Mouse (Mus musculus) hindbrain, embryonic 11.5 days (tissue): ENCODE measurements around the gene Cysltr1. TPM values are rescaled to one million over a fixed set of nuclear protein-coding genes. Genes with fewer than 3 reads are reported as not detected.

Source experiments
- ATAC-seq: fragments of 200-750 bp; cut with Nextera tagmentation; 2 replicates; pipeline ENCODE4 v1.8.0; 2017; ENCODE audit warnings: mild to moderate bottlenecking, moderate TSS enrichment, moderate library complexity; ENCODE audit not compliant: low FRiP score
- DNase-seq: peaks from one replicate; pipeline ENCODE4 v3.0.0-alpha.2; 2015; ENCODE audit warnings: low spot score
- H3K27ac ChIP-seq: fragments of 300-500 bp; sonication (generic); 2 replicates; pipeline ENCODE4 v1.5.1; 2014; ENCODE audit warnings: mild to moderate bottlenecking, low read depth, low read length
- H3K27me3 ChIP-seq: fragments of 300-500 bp; sonication (generic); 2 replicates; pipeline ENCODE4 v1.6.1; 2014; ENCODE audit warnings: mild to moderate bottlenecking, low read length, moderate library complexity, mixed read lengths; ENCODE audit not compliant: control insufficient read depth, insufficient read depth
- H3K36me3 ChIP-seq: fragments of 300-500 bp; sonication (generic); 2 replicates; pipeline ENCODE4 v1.6.1; 2014; ENCODE audit warnings: mild to moderate bottlenecking, low read length, moderate library complexity, mixed read lengths; ENCODE audit not compliant: control insufficient read depth, insufficient read depth
- H3K4me1 ChIP-seq: fragments of 300-500 bp; sonication (generic); replicated peaks from 2 replicates; pipeline ENCODE4 v1.6.1; 2014; ENCODE audit warnings: low read length, mixed read lengths; ENCODE audit not compliant: control insufficient read depth, insufficient read depth
- H3K4me2 ChIP-seq: fragments of 300-500 bp; sonication (generic); replicated peaks from 2 replicates; pipeline ENCODE4 v1.6.1; 2014; ENCODE audit warnings: mild to moderate bottlenecking, low read depth, low read length
- H3K4me3 ChIP-seq: fragments of 300-500 bp; sonication (generic); 2 replicates; pipeline ENCODE4 v1.5.1; 2014; ENCODE audit warnings: low read depth, low read length
- H3K9ac ChIP-seq: fragments of 300-500 bp; sonication (generic); 2 replicates; pipeline ENCODE4 v1.6.1; 2014; ENCODE audit warnings: low read depth, low read length
- H3K9me3 ChIP-seq: fragments of 300-500 bp; sonication (generic); 2 replicates; pipeline ENCODE4 v1.6.1; 2016; ENCODE audit warnings: low read length; ENCODE audit not compliant: control insufficient read depth
- WGBS: fragments of 180-500 bp; shearing (Covaris S2); extraction: QIAGEN DNeasy Blood & Tissue Kit; methylation state at CpG from one replicate; pipeline ENCODE4 v1.1.7; 2014; 5-methylcytosine and 5-hydroxymethylcytosine counted together
- polyA plus RNA-seq: library from polyadenylated mRNA; unstranded; fragments of >200 nt; fragmentation: Nextera tagmentation; extraction: Ambion mirVana; gene quantifications from 2 replicates; pipeline ENCODE4 v1.2.1, GENCODE M21; 2014

Cysltr1 gene
- polyA plus RNA-seq, 1 experiment from 2014 or later = 0.51 TPM

DNA sequence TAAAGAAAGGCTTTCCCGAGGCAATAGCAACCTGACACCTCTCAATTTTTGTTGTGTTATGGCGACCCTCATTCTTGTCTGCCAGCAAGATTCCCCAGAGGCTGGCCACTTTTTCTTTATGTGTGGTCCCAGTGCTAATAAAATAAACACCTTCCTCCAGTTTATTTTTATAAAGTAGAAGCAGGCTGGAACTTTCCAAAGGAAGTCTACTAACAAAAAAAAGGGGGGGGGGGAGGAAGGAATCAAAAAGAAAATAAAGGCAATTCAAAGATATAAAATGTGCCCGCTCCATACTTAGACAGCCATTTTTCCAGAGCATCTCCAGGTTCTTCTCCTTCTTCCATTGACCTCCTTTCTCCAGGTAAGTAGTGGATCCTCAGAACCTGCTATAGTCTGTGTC is 20.6 kb downstream of the Cysltr1 start, which contains the start of gene Gm5127:
Gene Gm5127 (plus strand): TSS at position 301 of the 400 bp plus-strand sequence.
- WGBS = 58% methylated on average over 3 of the region's 3 CpGs
- Histone ChIP-seq H3K27me3 (no peaks in the 10 kb centered on the region), H3K27ac (no peak within 1 kb of the TSS), H3K9me3 (no peaks in the 10 kb centered on the region), H3K9ac (no peak within 1 kb of the TSS), H3K36me3 (no peaks in the 10 kb centered on the region), H3K4me3 (no peak within 1 kb of the TSS), H3K4me2 (no peak within 1 kb of the TSS), H3K4me1 (no peaks in the 10 kb centered on the region)
- DNase-seq = no peak
- no peak for ATAC-seq

DNA sequence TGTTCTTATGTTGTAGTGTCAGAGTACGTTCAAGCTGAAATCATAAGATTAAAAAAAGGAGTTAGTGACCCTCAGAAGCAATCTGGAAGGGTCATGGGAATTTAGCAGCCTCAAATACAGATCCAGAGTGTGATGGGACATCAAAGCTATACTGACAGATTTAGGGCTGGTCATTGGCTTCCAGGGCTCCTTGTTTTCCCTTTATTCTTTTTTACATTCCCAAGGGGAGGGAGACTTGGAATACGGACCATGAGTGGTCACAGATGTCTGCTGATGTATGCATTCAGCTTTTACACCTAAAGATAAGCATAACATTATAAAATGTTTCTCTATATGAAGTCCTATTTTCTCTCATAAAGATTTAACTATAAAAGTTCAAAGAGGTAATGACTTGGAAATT is 21.3 kb downstream of the Cysltr1 start:
- Histone ChIP-seq H3K9ac (no peak overlapping the region), H3K4me3 (no peak overlapping the region), H3K27me3 (no peaks in the 10 kb centered on the region), H3K27ac (no peak overlapping the region), H3K4me1 (no peaks in the 10 kb centered on the region), H3K9me3 (no peaks in the 10 kb centered on the region), H3K4me2 (no peak overlapping the region), H3K36me3 (no peaks in the 10 kb centered on the region)
- DNase-seq = no peak
- no peak for ATAC-seq
- WGBS = 60% methylated on average over 2 of the region's 2 CpGs

DNA sequence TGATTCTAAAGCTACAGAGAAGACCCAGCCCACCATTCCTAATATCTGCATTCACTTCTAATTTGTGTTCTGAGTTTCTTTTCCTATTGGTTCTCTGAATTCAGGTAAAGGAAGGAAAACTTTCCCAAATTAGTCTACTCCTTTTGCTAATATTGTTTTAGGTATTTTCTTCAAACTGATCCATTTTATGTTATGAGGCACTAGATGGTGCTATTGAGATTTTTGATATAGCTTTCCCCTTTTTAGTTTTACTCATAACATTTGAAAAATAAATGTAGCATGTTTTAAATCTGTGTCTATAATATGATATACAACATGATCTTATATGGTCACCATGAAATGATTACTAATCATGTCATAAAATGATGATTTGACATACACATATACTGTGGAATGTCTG is 23.1 kb downstream of the Cysltr1 start:
- Histone ChIP-seq H3K4me1 (no peaks in the 10 kb centered on the region), H3K36me3 (no peaks in the 10 kb centered on the region), H3K27me3 (no peaks in the 10 kb centered on the region), H3K27ac (no peak overlapping the region), H3K4me3 (no peak overlapping the region), H3K4me2 (no peak overlapping the region), H3K9ac (no peak overlapping the region), H3K9me3 (no peaks in the 10 kb centered on the region)
- ATAC-seq (no peak), DNase-seq (no peak)

DNA sequence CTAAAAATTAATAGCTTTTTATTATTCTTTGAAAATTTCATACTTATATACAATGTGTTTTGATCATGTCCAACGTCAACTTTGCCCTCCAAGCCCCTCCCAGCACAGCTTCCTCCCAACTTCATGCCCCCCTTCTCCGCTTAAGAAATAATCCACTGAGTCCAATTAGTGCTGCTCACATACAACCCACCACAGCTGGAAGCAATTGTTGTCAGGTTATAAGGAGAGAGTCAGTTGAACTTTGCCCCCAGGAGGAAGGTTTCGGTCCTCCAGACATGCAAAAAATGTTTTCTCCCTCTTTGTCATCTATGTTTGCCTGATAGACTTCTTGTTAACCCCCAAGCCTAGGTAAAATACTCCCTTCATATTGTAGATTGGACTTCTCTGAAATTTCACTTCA is 24.5 kb downstream of the Cysltr1 start:
- no peaks in the 10 kb centered on the region for H3K4me1 ChIP-seq
- no peak overlapping the region for H3K4me3 ChIP-seq
- H3K9me3 ChIP-seq = no peaks in the 10 kb centered on the region
- 53% methylated on average over 3 of the region's 3 CpGs for WGBS
- DNase-seq = no peak
- no peak overlapping the region for H3K9ac ChIP-seq
- no peaks in the 10 kb centered on the region for H3K27me3 ChIP-seq
- no peak overlapping the region for H3K4me2 ChIP-seq
- H3K27ac ChIP-seq = no peak overlapping the region
- H3K36me3 ChIP-seq = no peaks in the 10 kb centered on the region
- ATAC-seq = no peak

DNA sequence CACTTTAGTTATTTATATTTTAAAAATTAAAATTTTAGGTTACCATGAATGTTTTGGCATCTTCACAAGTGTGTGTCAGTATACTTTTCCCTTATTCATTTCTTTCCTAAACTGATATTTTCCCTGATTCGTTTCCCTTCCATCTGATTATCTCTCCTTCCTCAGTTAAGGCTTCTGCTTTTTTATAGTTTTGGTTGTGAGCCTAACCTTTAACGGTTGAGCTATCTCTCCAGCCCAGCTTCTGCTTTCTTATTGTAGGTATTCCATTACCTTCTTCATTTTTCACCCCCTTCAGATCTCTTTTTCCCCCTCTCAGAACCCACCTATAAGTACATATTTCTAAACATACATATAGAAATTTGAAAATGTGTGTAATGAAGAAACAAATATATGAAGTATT is 48.0 kb downstream of the Cysltr1 start:
- no peak overlapping the region for H3K4me3 ChIP-seq
- H3K9ac ChIP-seq = no peak overlapping the region
- WGBS = 59% methylated on average over 2 of the region's 2 CpGs
- H3K36me3 ChIP-seq = no peaks in the 10 kb centered on the region
- H3K27ac ChIP-seq = no peak overlapping the region
- no peak overlapping the region for H3K4me2 ChIP-seq
- no peaks in the 10 kb centered on the region for H3K4me1 ChIP-seq
- no peak for DNase-seq
- H3K27me3 ChIP-seq = no peaks in the 10 kb centered on the region
- no peak for ATAC-seq
- no peaks in the 10 kb centered on the region for H3K9me3 ChIP-seq

DNA sequence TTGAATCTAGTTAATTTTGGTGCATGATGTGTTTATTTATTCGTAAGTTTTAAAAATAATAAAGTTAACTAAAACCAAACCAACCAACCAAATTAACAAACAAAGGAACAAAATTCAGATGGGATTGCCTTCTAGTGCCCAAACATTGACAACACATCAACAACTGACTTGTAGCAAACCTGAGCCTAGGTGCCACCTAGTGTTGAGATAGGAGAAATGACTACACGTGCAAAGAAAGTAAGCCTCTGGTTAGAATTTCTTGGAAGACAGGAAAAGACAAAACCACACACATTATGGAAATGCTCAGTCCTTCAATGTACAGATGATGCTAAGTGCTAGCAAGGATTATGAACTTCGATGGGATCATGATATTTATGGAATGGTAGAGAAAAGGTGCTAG is 67.1 kb downstream of the Cysltr1 start:
- no peaks in the 10 kb centered on the region for H3K27me3 ChIP-seq
- H3K4me1 ChIP-seq = no peaks in the 10 kb centered on the region
- no peak for DNase-seq
- H3K27ac ChIP-seq = no peak overlapping the region
- no peak for ATAC-seq
- H3K9ac ChIP-seq = no peak overlapping the region
- H3K4me3 ChIP-seq = no peak overlapping the region
- no peaks in the 10 kb centered on the region for H3K9me3 ChIP-seq
- H3K4me2 ChIP-seq = no peak overlapping the region
- no peaks in the 10 kb centered on the region for H3K36me3 ChIP-seq
- WGBS = 27% methylated on average over 3 of the region's 3 CpGs

Other genes starting within 250 kb of the Cysltr1 start
- gene Fndc3c1, start 118.3 kb downstream of the Cysltr1 start, polyA plus RNA-seq = 24.1 and 29.5 TPM in 2 replicates
- 1.7 and 2.0 TPM in 2 replicates for gene Gm5127, start 20.5 kb downstream of the Cysltr1 start, polyA plus RNA-seq
- gene Rtl3, start 237.0 kb upstream of the Cysltr1 start, polyA plus RNA-seq = 1.4 and 1.6 TPM in 2 replicates